Comparison of ENCODE assay signal across 8 mouse cellular contexts in genomic region chr16:16911641-16912597, GRCm38 (mm10). TPM values are rescaled to one million over a fixed set of nuclear protein-coding genes. Genes with fewer than 3 reads are reported as not detected.
DNase-seq lines count a peak whose midpoint lies in the region; ATAC-seq and TF ChIP-seq lines count a peak whose summit lies in the region.

No protein-coding gene starts in this region.

- no peak overlapping the region for H3K9ac ChIP-seq in heart, embryonic 12.5 days
- no peak overlapping the region for H3K9ac ChIP-seq in kidney, postnatal 0 days (ENCODE audit: low read depth, low read length)
- 0 out of 2 replicates have a peak overlapping the region, but pooled peaks have one; percentile 17 for H3K9ac ChIP-seq in liver, embryonic 13.5 days
- H3K9ac ChIP-seq in neural tube, embryonic 11.5 days (ENCODE audit: low read length): peak overlapping the region; percentile 33; the same call in 1 of the 2 replicates
- no peak overlapping the region; the same call in 1 of the 2 replicates for H3K9ac ChIP-seq in stomach, postnatal 0 days (ENCODE audit: low read length)

- no peaks in the 10 kb centered on the region for H3K27me3 ChIP-seq in C2C12 (ENCODE audit: control insufficient read depth, insufficient read depth, insufficient read length)
- no peaks in the 10 kb centered on the region for H3K27me3 ChIP-seq in heart, embryonic 12.5 days (replicated peaks)
- no peaks in the 10 kb centered on the region for H3K27me3 ChIP-seq in kidney, postnatal 0 days (ENCODE audit: insufficient read depth, low read length)
- H3K27me3 ChIP-seq in liver, embryonic 13.5 days: no peaks in the 10 kb centered on the region
- H3K27me3 ChIP-seq in neural tube, embryonic 11.5 days (ENCODE audit: control insufficient read depth, insufficient read depth, low read length): no peaks in the 10 kb centered on the region
- no peaks in the 10 kb centered on the region for H3K27me3 ChIP-seq in stomach, postnatal 0 days (ENCODE audit: control insufficient read depth, insufficient read depth, low read length)

- H3K27ac ChIP-seq in bone marrow macrophage, adult 2 months (ENCODE audit: insufficient read depth, low read depth, low read length): no peak overlapping the region
- 0 out of 2 replicates have a peak overlapping the region, but pooled peaks have one; percentile 4 for H3K27ac ChIP-seq in embryonic fibroblast, embryonic 13.5 days (ENCODE audit: insufficient read depth, low read length)
- H3K27ac ChIP-seq in heart, embryonic 12.5 days (ENCODE audit: poor library complexity, severe bottlenecking): peak overlapping the region; percentile 18; the same call in 1 of the 2 replicates
- peak overlapping the region; percentile 50; the same call in 1 of the 2 replicates for H3K27ac ChIP-seq in kidney, postnatal 0 days
- H3K27ac ChIP-seq in liver, embryonic 13.5 days: no peak overlapping the region
- H3K27ac ChIP-seq in neural tube, embryonic 11.5 days (ENCODE audit: low read depth, low read length): peak overlapping the region; percentile 80
- peak overlapping the region; percentile 63; the same call in 1 of the 2 replicates for H3K27ac ChIP-seq in stomach, postnatal 0 days (replicated peaks)

- no peaks in the 10 kb centered on the region for H3K79me3 ChIP-seq in C2C12 (ENCODE audit: low read depth)

- H3K4me3 ChIP-seq in C2C12 (ENCODE audit: insufficient read depth, poor library complexity, severe bottlenecking): no peak overlapping the region
- H3K4me3 ChIP-seq in bone marrow macrophage, adult 2 months (ENCODE audit: insufficient read depth, low read length): no peak overlapping the region
- H3K4me3 ChIP-seq in embryonic fibroblast, embryonic 13.5 days (ENCODE audit: insufficient read depth, low read length): no peak overlapping the region
- H3K4me3 ChIP-seq in heart, embryonic 12.5 days: no peak overlapping the region
- H3K4me3 ChIP-seq in kidney, postnatal 0 days (replicated peaks; ENCODE audit: low read depth, low read length): no peak overlapping the region
- H3K4me3 ChIP-seq in liver, embryonic 13.5 days (replicated peaks): no peak overlapping the region
- H3K4me3 ChIP-seq in neural tube, embryonic 11.5 days (ENCODE audit: low read depth, low read length): no peak overlapping the region
- H3K4me3 ChIP-seq in stomach, postnatal 0 days (ENCODE audit: low read depth, low read length): no peak overlapping the region

- DNase-seq in kidney, postnatal 0 days (ENCODE audit: low spot score): peak; percentile 82
- peak; percentile 53 for DNase-seq in liver, embryonic 13.5 days
- DNase-seq in neural tube, embryonic 11.5 days (ENCODE audit: low spot score): peak; percentile 88
- peak; percentile 69 for DNase-seq in stomach, postnatal 0 days (ENCODE audit: low spot score)

- TF ChIP-seq EP300 in stomach, postnatal 0 days (optimal IDR thresholded peaks at IDR 0.05): no peak

- no peak overlapping the region for H3ac ChIP-seq in C2C12 (ENCODE audit: control insufficient read depth, insufficient read length, low read depth)

- no peaks in the 10 kb centered on the region for H3K9me3 ChIP-seq in heart, embryonic 12.5 days (replicated peaks)
- no peaks in the 10 kb centered on the region for H3K9me3 ChIP-seq in kidney, postnatal 0 days (replicated peaks; ENCODE audit: low read length)
- H3K9me3 ChIP-seq in liver, embryonic 13.5 days (replicated peaks): no peaks in the 10 kb centered on the region
- no peaks in the 10 kb centered on the region for H3K9me3 ChIP-seq in neural tube, embryonic 11.5 days (ENCODE audit: control insufficient read depth, low read length)
- no peaks in the 10 kb centered on the region for H3K9me3 ChIP-seq in stomach, postnatal 0 days (ENCODE audit: control insufficient read depth, low read length)

- no peak overlapping the region for H3K4me2 ChIP-seq in heart, embryonic 12.5 days
- H3K4me2 ChIP-seq in kidney, postnatal 0 days (ENCODE audit: low read length): no peak overlapping the region
- H3K4me2 ChIP-seq in liver, embryonic 13.5 days: no peak overlapping the region
- H3K4me2 ChIP-seq in neural tube, embryonic 11.5 days (ENCODE audit: low read depth): no peak overlapping the region
- no peak overlapping the region for H3K4me2 ChIP-seq in stomach, postnatal 0 days (replicated peaks; ENCODE audit: low read depth)

- ATAC-seq in heart, embryonic 12.5 days (ENCODE audit: insufficient number of reproducible peaks, low FRiP score): peak; percentile 56
- peak; percentile 79 for ATAC-seq in kidney, postnatal 0 days (replicated peaks; ENCODE audit: low FRiP score, low read depth)
- ATAC-seq in liver, embryonic 13.5 days (ENCODE audit: low read depth): peak; percentile 67
- peak; percentile 98 for ATAC-seq in neural tube, embryonic 11.5 days (ENCODE audit: insufficient read depth, low FRiP score, low TSS enrichment)
- ATAC-seq in stomach, postnatal 0 days (ENCODE audit: low FRiP score, low TSS enrichment): peak; percentile 86

- TF ChIP-seq POLR2A in bone marrow macrophage, adult 2 months (IDR thresholded peaks at IDR 0.05; ENCODE audit: borderline replicate concordance, low read depth, low read length): no peak
- TF ChIP-seq POLR2A in embryonic fibroblast, embryonic 13.5 days (IDR thresholded peaks at IDR 0.05; ENCODE audit: low read depth, low read length): no peak

- H3K36me3 ChIP-seq in C2C12 (ENCODE audit: control insufficient read depth, insufficient read depth): peaks cover 25% of the 10 kb centered on the region
- peaks cover 65% of the 10 kb centered on the region for H3K36me3 ChIP-seq in heart, embryonic 12.5 days
- H3K36me3 ChIP-seq in kidney, postnatal 0 days (ENCODE audit: insufficient read depth, low read length): peaks cover 38% of the 10 kb centered on the region
- peaks cover 54% of the 10 kb centered on the region for H3K36me3 ChIP-seq in liver, embryonic 13.5 days
- peaks cover 4% of the 10 kb centered on the region; the same call in 1 of the 2 replicates for H3K36me3 ChIP-seq in neural tube, embryonic 11.5 days (ENCODE audit: control insufficient read depth, insufficient read depth, low read length)
- H3K36me3 ChIP-seq in stomach, postnatal 0 days (ENCODE audit: control insufficient read depth, insufficient read depth, low read length): peaks cover 15% of the 10 kb centered on the region

- peak; percentile 78 for TF ChIP-seq CTCF in C2C12 (IDR thresholded peaks at IDR 0.05; ENCODE audit: control insufficient read depth, insufficient read depth, insufficient read length)
- TF ChIP-seq CTCF in bone marrow macrophage, adult 2 months (IDR thresholded peaks at IDR 0.05; ENCODE audit: low read depth, low read length): peak; percentile 59
- TF ChIP-seq CTCF in embryonic fibroblast, embryonic 13.5 days (IDR thresholded peaks at IDR 0.05; ENCODE audit: borderline replicate concordance, insufficient read depth, low read length): peak; percentile 65; the same call in 1 of the 2 replicates
- peak; percentile 90 for TF ChIP-seq CTCF in kidney, postnatal 0 days (IDR thresholded peaks at IDR 0.05; ENCODE audit: low read depth)
- TF ChIP-seq CTCF in stomach, postnatal 0 days (IDR thresholded peaks at IDR 0.05; ENCODE audit: low read depth): peak; percentile 97

- 44% methylated on average over 13 of the region's 13 CpGs for WGBS in heart, embryonic 12.5 days
- WGBS in kidney, postnatal 0 days: 48% methylated on average over 13 of the region's 13 CpGs
- WGBS in liver, embryonic 13.5 days (ENCODE audit: insufficient replicate concordance): 42% methylated on average over 13 of the region's 13 CpGs
- 35% methylated on average over 13 of the region's 13 CpGs for WGBS in neural tube, embryonic 11.5 days
- WGBS in stomach, postnatal 0 days: 40% methylated on average over 13 of the region's 13 CpGs

- H3K4me1 ChIP-seq in bone marrow macrophage, adult 2 months (ENCODE audit: control insufficient read depth, insufficient read depth, low read length): peaks cover 4% of the 10 kb centered on the region
- no peaks in the 10 kb centered on the region for H3K4me1 ChIP-seq in embryonic fibroblast, embryonic 13.5 days (ENCODE audit: control insufficient read depth, insufficient read depth, low read length)
- peaks cover 19% of the 10 kb centered on the region for H3K4me1 ChIP-seq in heart, embryonic 12.5 days (replicated peaks)
- no peaks in the 10 kb centered on the region for H3K4me1 ChIP-seq in kidney, postnatal 0 days (replicated peaks; ENCODE audit: insufficient read depth, low read length)
- H3K4me1 ChIP-seq in liver, embryonic 13.5 days (replicated peaks): 0 out of 2 replicates have a peak, but pooled peaks cover 3% of the 10 kb centered on the region
- no peaks in the 10 kb centered on the region; the same call in 1 of the 2 replicates for H3K4me1 ChIP-seq in neural tube, embryonic 11.5 days (ENCODE audit: control insufficient read depth, insufficient read depth, low read length)
- H3K4me1 ChIP-seq in stomach, postnatal 0 days (replicated peaks; ENCODE audit: control insufficient read depth, insufficient read depth): no peaks in the 10 kb centered on the region

- H3K79me2 ChIP-seq in C2C12 (ENCODE audit: control insufficient read depth, insufficient read depth): no peaks in the 10 kb centered on the region

RNA-seq across cellular contexts. Expression of gene Ppm1f, which starts 15.7 kb away (rescaled TPM):
- 20.5 TPM for polyA plus RNA-seq in C2C12 (2012; fragmentation: generic; extraction: Trizol)
- 7.2 and 9.1 TPM in 2 replicates for polyA plus RNA-seq in bone marrow macrophage, adult 2 months (2012; ENCODE audit: insufficient read depth, insufficient read length, missing spikeins)
- 25.5 and 28.0 TPM in 2 replicates for polyA plus RNA-seq in embryonic fibroblast, embryonic 13.5 days (2011; ENCODE audit: insufficient read length, low read depth, missing spikeins)
- polyA plus RNA-seq in heart, embryonic 12.5 days (2016; fragmentation: Nextera tagmentation; extraction: Ambion mirVana): 36.1 and 37.6 TPM in 2 replicates
- 15.1 and 17.4 TPM in 2 replicates for polyA plus RNA-seq in kidney, postnatal 0 days (2015; fragmentation: Nextera tagmentation; extraction: Ambion mirVana)
- polyA plus RNA-seq in liver, embryonic 13.5 days (2015; fragmentation: Nextera tagmentation; extraction: Ambion mirVana): 8.2 and 9.9 TPM in 2 replicates
- 21.7 and 24.3 TPM in 2 replicates for polyA plus RNA-seq in neural tube, embryonic 11.5 days (2014; fragmentation: Nextera tagmentation; extraction: Ambion mirVana)
- polyA plus RNA-seq in stomach, postnatal 0 days (2015; fragmentation: Nextera tagmentation; extraction: Ambion mirVana): 5.5 and 6.0 TPM in 2 replicates

RNA-seq across cellular contexts. Expression of gene Vpreb1, which starts 41.3 kb away (rescaled TPM):
- polyA plus RNA-seq in C2C12 (2012; fragmentation: generic; extraction: Trizol): 0.56 TPM
- 2.6 TPM in 1 of 2 replicates, not detected in the other for polyA plus RNA-seq in bone marrow macrophage, adult 2 months (2012; ENCODE audit: insufficient read depth, insufficient read length, missing spikeins)
- polyA plus RNA-seq in embryonic fibroblast, embryonic 13.5 days (2011; ENCODE audit: insufficient read length, low read depth, missing spikeins): 3.8 TPM in 1 of 2 replicates, not detected in the other
- 0.70 and 1.1 TPM in 2 replicates for polyA plus RNA-seq in heart, embryonic 12.5 days (2016; fragmentation: Nextera tagmentation; extraction: Ambion mirVana)
- polyA plus RNA-seq in kidney, postnatal 0 days (2015; fragmentation: Nextera tagmentation; extraction: Ambion mirVana): 2.1 and 2.5 TPM in 2 replicates
- polyA plus RNA-seq in liver, embryonic 13.5 days (2015; fragmentation: Nextera tagmentation; extraction: Ambion mirVana): 0.71 and 1.3 TPM in 2 replicates
- 1.2 and 1.7 TPM in 2 replicates for polyA plus RNA-seq in neural tube, embryonic 11.5 days (2014; fragmentation: Nextera tagmentation; extraction: Ambion mirVana)
- polyA plus RNA-seq in stomach, postnatal 0 days (2015; fragmentation: Nextera tagmentation; extraction: Ambion mirVana): 0.91 and 1.1 TPM in 2 replicates

RNA-seq across cellular contexts. Expression of gene Top3b, which starts 41.4 kb away (rescaled TPM):
- polyA plus RNA-seq in C2C12 (2012; fragmentation: generic; extraction: Trizol): 41.0 TPM
- polyA plus RNA-seq in bone marrow macrophage, adult 2 months (2012; ENCODE audit: insufficient read depth, insufficient read length, missing spikeins): 46.0 and 54.6 TPM in 2 replicates
- 73.9 and 79.2 TPM in 2 replicates for polyA plus RNA-seq in embryonic fibroblast, embryonic 13.5 days (2011; ENCODE audit: insufficient read length, low read depth, missing spikeins)
- polyA plus RNA-seq in heart, embryonic 12.5 days (2016; fragmentation: Nextera tagmentation; extraction: Ambion mirVana): 44.3 and 49.4 TPM in 2 replicates
- polyA plus RNA-seq in kidney, postnatal 0 days (2015; fragmentation: Nextera tagmentation; extraction: Ambion mirVana): 66.4 and 68.0 TPM in 2 replicates
- polyA plus RNA-seq in liver, embryonic 13.5 days (2015; fragmentation: Nextera tagmentation; extraction: Ambion mirVana): 26.6 and 30.4 TPM in 2 replicates
- polyA plus RNA-seq in neural tube, embryonic 11.5 days (2014; fragmentation: Nextera tagmentation; extraction: Ambion mirVana): 63.5 and 67.0 TPM in 2 replicates
- 29.4 and 33.6 TPM in 2 replicates for polyA plus RNA-seq in stomach, postnatal 0 days (2015; fragmentation: Nextera tagmentation; extraction: Ambion mirVana)

RNA-seq across cellular contexts. Expression of gene Igll1, which starts 48.1 kb away (rescaled TPM):
- not detected for polyA plus RNA-seq in C2C12 (2012; fragmentation: generic; extraction: Trizol)
- not detected in 2 replicates for polyA plus RNA-seq in bone marrow macrophage, adult 2 months (2012; ENCODE audit: insufficient read depth, insufficient read length, missing spikeins)
- polyA plus RNA-seq in embryonic fibroblast, embryonic 13.5 days (2011; ENCODE audit: insufficient read length, low read depth, missing spikeins): not detected in 2 replicates
- 0.15 TPM in 1 of 2 replicates, not detected in the other for polyA plus RNA-seq in heart, embryonic 12.5 days (2016; fragmentation: Nextera tagmentation; extraction: Ambion mirVana)
- polyA plus RNA-seq in kidney, postnatal 0 days (2015; fragmentation: Nextera tagmentation; extraction: Ambion mirVana): 0.24 and 0.32 TPM in 2 replicates
- 0.59 and 0.74 TPM in 2 replicates for polyA plus RNA-seq in liver, embryonic 13.5 days (2015; fragmentation: Nextera tagmentation; extraction: Ambion mirVana)
- polyA plus RNA-seq in neural tube, embryonic 11.5 days (2014; fragmentation: Nextera tagmentation; extraction: Ambion mirVana): not detected in 2 replicates
- polyA plus RNA-seq in stomach, postnatal 0 days (2015; fragmentation: Nextera tagmentation; extraction: Ambion mirVana): 0.19 TPM in 1 of 2 replicates, not detected in the other

Comparison
In these comparisons a context has a peak if more than half of its experiments do, and no peak if none do; other contexts are left out.
1. H3K27ac ChIP-seq: peak in embryonic fibroblast, embryonic 13.5 days (single experiment), heart, embryonic 12.5 days (single experiment), kidney, postnatal 0 days (single experiment), neural tube, embryonic 11.5 days (single experiment) and stomach, postnatal 0 days (single experiment); none in bone marrow macrophage, adult 2 months (single experiment) and liver, embryonic 13.5 days (single experiment).
2. H3K9ac ChIP-seq: peak in liver, embryonic 13.5 days (single experiment) and neural tube, embryonic 11.5 days (single experiment); none in heart, embryonic 12.5 days (single experiment), kidney, postnatal 0 days (single experiment) and stomach, postnatal 0 days (single experiment).
3. Peak in every context shown above with its lines, with median percentiles within 50 percentile points of each other: CTCF ChIP-seq, ATAC-seq and DNase-seq.